Mouse (Mus musculus) olfactory bulb, adult 2 months (tissue): ENCODE results near the gene Uqcrq.

Source experiments
- CTCF ChIP-seq: fragments of 200-500 bp; IDR thresholded peaks from 2 replicates; pipeline ENCODE4 v1.5.1; 2012; ENCODE audit warnings: low read depth, mild to moderate bottlenecking, low read length, moderate library complexity; ENCODE audit not compliant: insufficient read depth
- POLR2A ChIP-seq: fragments of 200-500 bp; IDR thresholded peaks from 2 replicates; pipeline ENCODE4 v1.6.1; 2012; ENCODE audit warnings: mild to moderate bottlenecking, low read depth, low read length, moderate library complexity; ENCODE audit not compliant: insufficient read depth

- TF ChIP-seq CTCF (no peak), POLR2A (no peak)
Measured at GRCm38 (mm10) chr11:53430300-53430669, 346 bp downstream of the Uqcrq start.
